Mouse (Mus musculus): ENCODE measurements at regions not wholly inside any gene's neighbourhood (a gene's known extent, or its start where the extent isn't known, plus 50 kb on each side); places are given as distances from the start of the nearest gene placed in this dataset.

DNA sequence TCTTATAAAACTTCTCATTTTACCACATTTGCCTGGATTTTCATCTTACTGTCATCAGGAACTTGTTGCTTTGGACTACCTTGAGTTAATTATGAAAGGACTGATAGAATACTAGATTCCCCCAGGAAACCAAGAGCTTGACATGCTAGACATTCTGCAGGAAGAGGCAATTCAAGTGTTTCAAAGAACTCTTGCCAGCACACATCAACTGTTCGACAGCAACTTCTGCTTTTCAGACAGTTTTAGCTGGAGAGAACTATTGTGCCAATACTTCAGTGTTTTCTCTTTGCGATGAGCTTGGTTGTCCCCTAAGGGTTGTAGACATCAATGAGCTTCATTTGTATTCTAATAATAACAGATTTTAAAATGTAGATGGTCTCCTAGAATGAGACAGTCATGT, 362.1 kb downstream of the Gm43517 start:
- no peak for TF ChIP-seq ZC3H11A (IDR thresholded peaks at IDR 0.05; ENCODE audit: low read depth, low read length)
- TF ChIP-seq CTCF (IDR thresholded peaks at IDR 0.05 in 2 of 3, conservative IDR thresholded peaks at IDR 0.05 in 1 of 3; ENCODE audit: control insufficient read depth in 1 of 3, insufficient read depth in 1 of 3, low read depth in 2 of 3, low read length in 3 of 3, poor library complexity in 1 of 3, severe bottlenecking in 1 of 3) = no peak

All from MEL (cell line).